Mouse (Mus musculus) CH12.LX (cell line): ENCODE data around the gene Spa17. TPM values are rescaled to one million over a fixed set of nuclear protein-coding genes. Genes with fewer than 3 reads are reported as not detected.

Experiments
- DNase-seq: peaks from one replicate; pipeline ENCODE4 v3.0.0-alpha.2; 2013; ENCODE audit errors: extremely low read depth
- H3K27ac ChIP-seq: 2 replicates; pipeline ENCODE4 v1.5.1; 2012; ENCODE audit warnings: low read depth, mild to moderate bottlenecking, control low read depth, moderate library complexity; ENCODE audit not compliant: insufficient read depth
- H3K27me3 ChIP-seq: replicated peaks from 2 replicates; pipeline ENCODE3; 2012; ENCODE audit warnings: inconsistent platforms
- H3K36me3 ChIP-seq, 2 experiments: replicated peaks in 1 of 2; 2 replicates each; pipeline versions ENCODE3 to v1.6.1; 2012; ENCODE audit warnings: inconsistent platforms in 1 of 2, low read length in 1 of 2, mild to moderate bottlenecking in 1 of 2, mixed read lengths in 1 of 2, moderate library complexity in 1 of 2; ENCODE audit not compliant: control insufficient read depth in 1 of 2, insufficient read depth in 1 of 2
- H3K4me1 ChIP-seq, 2 experiments: 2 replicates each; pipeline ENCODE4 v1.6.1; 2012; ENCODE audit warnings: inconsistent platforms in 1 of 2, moderate library complexity in 1 of 2; ENCODE audit not compliant: insufficient read depth in 2 of 2, control insufficient read depth in 1 of 2
- H3K4me2 ChIP-seq: 2 replicates; pipeline ENCODE4 v1.6.1; 2012; ENCODE audit warnings: low read depth, mild to moderate bottlenecking, control low read depth; ENCODE audit not compliant: poor library complexity, insufficient read depth, severe bottlenecking
- H3K4me3 ChIP-seq, 3 experiments: fragments of 150-350 bp in 1 of 3; sonication (generic) in 1 of 3; replicated peaks in 1 of 3; 2 replicates each; pipeline versions ENCODE3 to v1.5.1; 2011 to 2012; ENCODE audit warnings: low read depth in 2 of 3, low read length in 2 of 3, mild to moderate bottlenecking in 2 of 3, moderate library complexity in 2 of 3, control low read depth in 1 of 3, improper control_type of control experiment in 1 of 3, inconsistent platforms in 1 of 3, mixed read lengths in 1 of 3; ENCODE audit not compliant: poor library complexity in 1 of 3
- H3K79me2 ChIP-seq: replicated peaks from 2 replicates; pipeline ENCODE4 v1.6.1; 2012; ENCODE audit warnings: mild to moderate bottlenecking, moderate library complexity; ENCODE audit not compliant: control insufficient read depth, poor library complexity, insufficient read depth, severe bottlenecking; ENCODE audit errors: extremely low read depth
- H3K9ac ChIP-seq: 2 replicates; pipeline ENCODE4 v1.6.1; 2012; ENCODE audit warnings: low read depth, mild to moderate bottlenecking, control low read depth, moderate library complexity; ENCODE audit not compliant: insufficient read depth
- H3K9me3 ChIP-seq: replicated peaks from 2 replicates; pipeline ENCODE3; 2012; ENCODE audit warnings: low read length, inconsistent platforms, mixed read lengths
- E2F4 ChIP-seq: IDR thresholded peaks from 2 replicates; pipeline ENCODE4 v1.6.1; 2011; ENCODE audit warnings: low read depth, low read length, improper control_type of control experiment; ENCODE audit not compliant: insufficient replicate concordance
- EP300 ChIP-seq: IDR thresholded peaks from 2 replicates; pipeline ENCODE4 v1.6.1; 2011; ENCODE audit warnings: low read length, improper control_type of control experiment
- ETS1 ChIP-seq: conservative IDR thresholded peaks from 2 replicates; pipeline ENCODE4 v1.6.1; 2012; ENCODE audit warnings: low read depth, mild to moderate bottlenecking, inconsistent platforms, low read length, improper control_type of control experiment, moderate library complexity
- IRF4 ChIP-seq: IDR thresholded peaks from 2 replicates; pipeline ENCODE4 v1.6.1; 2014; ENCODE audit warnings: low read depth, mild to moderate bottlenecking, inconsistent platforms, low read length, improper control_type of control experiment
- JUN ChIP-seq: IDR thresholded peaks from 2 replicates; pipeline ENCODE4 v1.6.1; 2011; ENCODE audit warnings: low read depth, mild to moderate bottlenecking, low read length, improper control_type of control experiment, moderate library complexity; ENCODE audit not compliant: insufficient read depth
- MAX ChIP-seq: IDR thresholded peaks from 2 replicates; pipeline ENCODE4 v1.6.1; 2011; ENCODE audit warnings: low read length, improper control_type of control experiment
- NRF1 ChIP-seq: IDR thresholded peaks from 2 replicates; pipeline ENCODE4 v1.6.1; 2014; ENCODE audit warnings: low read depth, mild to moderate bottlenecking, inconsistent platforms, low read length, improper control_type of control experiment, moderate library complexity
- POLR2AphosphoS2 ChIP-seq: IDR thresholded peaks from 2 replicates; pipeline ENCODE4 v1.6.1; 2011; ENCODE audit warnings: low read depth, low read length, improper control_type of control experiment
- RAD21 ChIP-seq: IDR thresholded peaks from 2 replicates; pipeline ENCODE4 v1.6.1; 2011; ENCODE audit warnings: low read depth, mild to moderate bottlenecking, low read length, improper control_type of control experiment, moderate library complexity
- RCOR1 ChIP-seq: conservative IDR thresholded peaks from 2 replicates; pipeline ENCODE4 v1.6.1; 2012; ENCODE audit warnings: low read depth, mild to moderate bottlenecking, inconsistent platforms, low read length, improper control_type of control experiment
- SIN3A ChIP-seq: IDR thresholded peaks from 2 replicates; pipeline ENCODE4 v1.6.1; 2012; ENCODE audit warnings: low read length, improper control_type of control experiment, inconsistent platforms
- dilution Hi-C: fragments of 300-500 bp; cut with MboI; formaldehyde crosslinking; loops from 2 replicates; pipeline ENCODE4 v1.14.3; 2020; ENCODE audit warnings: low sequenced_read_pairs; ENCODE audit not compliant: extremely low pct_unique_long_range_greater_than_20kb, extremely low pct_ligation_motif_present
- in situ Hi-C: fragments of 300-500 bp; cut with MboI; formaldehyde crosslinking; loops from 3 replicates; pipeline ENCODE4 v1.14.3; 2019; ENCODE audit warnings: low sequenced_read_pairs, low pct_ligation_motif_present, low pct_unique_long_range_greater_than_20kb, mixed read lengths
- polyA plus RNA-seq: library from polyadenylated mRNA; unstranded; fragments of >175 nt; gene quantifications from 2 replicates; pipeline ENCODE4 v1.2.1, GENCODE M21; 2012; ENCODE audit warnings: low read depth; ENCODE audit not compliant: insufficient read length
- total RNA-seq, 2 experiments: library from RNA; depleted of rRNA; stranded (reverse); fragments of 300-350 nt in 1 of 2; fragments of >200 nt in 1 of 2; gene quantifications; 2 replicates each; pipeline ENCODE4 v1.2.3; 2012 to 2014

Spa17 gene
- total and polyA plus RNA-seq, 3 experiments: 0.47 to 3.2 (median 1.4) TPM

DNA sequence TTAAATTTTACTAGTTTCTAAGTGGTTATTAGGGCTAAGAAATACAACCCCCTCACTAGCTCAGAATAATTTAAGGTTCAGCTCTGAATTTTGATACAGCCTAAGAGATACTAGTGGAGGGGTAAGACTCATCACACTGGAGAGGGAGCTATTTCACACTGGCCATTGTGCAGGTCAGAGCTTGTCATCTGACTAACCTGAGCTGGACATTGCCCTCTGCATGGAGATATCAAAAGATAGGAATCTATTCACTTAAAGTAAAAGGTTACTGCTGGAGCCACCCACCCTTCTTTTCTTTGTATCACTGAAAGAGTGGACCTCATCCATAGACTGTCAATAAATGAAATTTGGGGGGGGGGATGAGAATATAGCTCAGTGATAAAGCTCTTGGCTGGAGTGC, 794 bp upstream of the Spa17 start:
- Histone ChIP-seq H3K4me2 (peak overlapping the region; percentile 66), H3K9ac (peak overlapping the region; percentile 41; the same call in 1 of the 2 replicates), H3K4me1 (peaks cover 0 to 13% of the 10 kb centered on the region in 2 experiments; a peak in 2 of 4 replicates), H3K27me3 (no peaks in the 10 kb centered on the region), H3K9me3 (no peaks in the 10 kb centered on the region), H3K79me2 (no peaks in the 10 kb centered on the region), H3K4me3 (peak overlapping the region in 2 of 3 experiments; percentile 62 to 72), H3K27ac (no peak overlapping the region), H3K36me3 (peaks cover 0 to 4% of the 10 kb centered on the region in 2 experiments)
- dilution Hi-C loops: no loop called here
- no peak for DNase-seq
- in situ Hi-C loops: no loop called here
- no peak for TF ChIP-seq ETS1
- no peak for TF ChIP-seq RAD21
- no peak for TF ChIP-seq EP300
- no peak for TF ChIP-seq IRF4
- TF ChIP-seq JUN: no peak
- TF ChIP-seq E2F4: no peak
- TF ChIP-seq POLR2AphosphoS2: no peak

DNA sequence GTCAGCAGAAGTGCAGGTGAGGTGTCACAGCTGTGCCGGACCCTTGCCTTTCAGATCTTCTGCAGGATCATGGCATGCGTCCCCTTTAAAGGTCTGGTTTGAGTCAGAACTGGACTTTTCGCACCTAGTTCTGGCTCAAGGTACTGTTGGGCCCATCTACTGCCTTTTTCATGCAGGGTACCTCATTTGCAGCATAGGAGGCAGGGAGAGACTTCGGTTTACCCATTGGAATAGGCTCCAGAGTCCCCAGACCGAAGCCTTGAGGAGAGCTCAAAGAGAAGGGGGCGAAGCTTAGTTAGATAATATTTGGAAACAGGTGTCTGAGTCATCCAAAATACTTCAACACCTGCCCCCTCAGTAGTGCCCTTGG, 374 bp upstream of the Spa17 start:
- Histone ChIP-seq H3K9ac (peak overlapping the region; percentile 41; the same call in 1 of the 2 replicates), H3K79me2 (no peaks in the 10 kb centered on the region), H3K27me3 (no peaks in the 10 kb centered on the region), H3K27ac (no peak overlapping the region), H3K4me2 (peak overlapping the region; percentile 66), H3K9me3 (no peaks in the 10 kb centered on the region), H3K36me3 (peaks cover 0 to 4% of the 10 kb centered on the region in 2 experiments), H3K4me3 (peak overlapping the region; percentile 61 to 72 (median 62)), H3K4me1 (peaks cover 0 to 13% of the 10 kb centered on the region in 2 experiments; a peak in 2 of 4 replicates)
- TF ChIP-seq RCOR1 (no peak), IRF4 (peak; percentile 66), NRF1 (no peak), MAX (0 out of 2 replicates have a peak, but pooled peaks have one; percentile 7)
- in situ Hi-C loops: no loop called here
- dilution Hi-C loops: no loop called here
- DNase-seq: no peak

DNA sequence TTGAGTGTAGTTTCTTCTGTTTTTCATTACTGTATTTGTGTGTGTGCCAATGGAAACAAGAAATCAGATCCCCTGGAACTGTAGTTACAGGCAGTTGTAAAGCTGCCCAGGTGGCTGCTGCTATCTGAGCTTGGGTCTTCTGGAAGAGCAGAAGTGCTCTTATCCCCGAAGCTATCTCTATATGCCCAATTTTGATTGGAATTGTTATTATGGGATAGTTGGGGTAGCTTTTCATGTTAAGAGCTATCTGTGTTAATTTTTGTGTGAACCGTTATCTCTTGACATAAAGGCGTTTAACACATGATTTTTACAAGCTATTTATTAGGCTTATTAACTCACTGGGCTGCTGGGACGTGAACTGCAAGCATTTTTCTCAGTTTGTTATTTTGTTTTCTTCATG, 4.0 kb downstream of the Spa17 start:
- TF ChIP-seq SIN3A: no peak
- in situ Hi-C loops (no loop called here), dilution Hi-C loops (no loop called here)
- Histone ChIP-seq H3K4me3 (no peak overlapping the region), H3K36me3 (no peaks in the 10 kb centered on the region), H3K79me2 (no peaks in the 10 kb centered on the region), H3K27me3 (no peaks in the 10 kb centered on the region), H3K4me2 (no peak overlapping the region), H3K9ac (no peak overlapping the region), H3K9me3 (no peaks in the 10 kb centered on the region), H3K27ac (no peak overlapping the region), H3K4me1 (peaks cover 0 to 11% of the 10 kb centered on the region in 2 experiments; a peak in 2 of 4 replicates)
- no peak for DNase-seq
